Mouse (Mus musculus): Measurements from ENCODE around the gene Ncstn. TPM values are rescaled to one million over a fixed set of nuclear protein-coding genes. Genes with fewer than 3 reads are reported as not detected.
A peak's percentile ranks its signal among the peaks of the same experiment; 100 is the strongest.

Gene Ncstn
- total RNA-seq, 4 experiments from 2014 or later = 110 to 135 (median 124) TPM

DNA sequence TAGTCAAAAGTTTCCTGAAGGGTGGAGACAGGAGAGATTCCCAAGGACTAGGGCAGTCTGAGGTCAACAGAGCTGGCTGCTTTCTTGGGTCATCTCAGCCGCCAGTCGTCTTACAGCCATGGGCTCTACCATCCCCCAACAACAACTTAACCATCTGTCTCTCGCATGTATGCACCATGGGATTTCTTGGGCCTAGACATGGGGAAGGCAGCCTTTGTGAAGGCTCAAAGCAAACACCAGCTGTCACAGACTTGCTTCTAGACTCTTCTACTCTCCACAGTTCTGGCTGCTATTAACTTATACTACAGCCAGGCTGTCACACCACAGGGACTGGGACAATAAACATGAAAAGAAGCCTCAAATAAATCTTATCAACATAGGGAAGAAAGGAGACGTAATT lies 11.0 kb downstream of the Ncstn start:
- no peak for DNase-seq

DNA sequence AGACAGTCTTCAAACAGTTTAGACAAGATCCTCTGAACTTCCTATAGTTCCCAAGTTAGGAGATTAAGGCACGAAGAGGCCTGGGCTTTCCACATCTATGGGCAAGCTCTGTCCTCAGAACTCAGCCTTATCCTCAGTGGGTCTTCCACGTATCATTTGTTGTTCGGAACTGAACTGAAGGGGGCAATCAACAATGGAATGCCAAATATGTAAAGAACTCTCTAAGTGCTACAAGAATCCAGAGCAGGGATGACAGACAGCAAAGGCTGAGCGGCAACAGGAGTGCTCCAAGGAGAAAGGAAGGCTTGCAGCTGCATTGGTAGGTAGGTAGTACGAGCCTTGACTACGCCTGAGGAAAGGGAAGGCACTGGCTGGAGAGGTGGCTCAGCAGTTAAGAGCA lies 12.4 kb downstream of the Ncstn start:
- DNase-seq = no peak

DNA sequence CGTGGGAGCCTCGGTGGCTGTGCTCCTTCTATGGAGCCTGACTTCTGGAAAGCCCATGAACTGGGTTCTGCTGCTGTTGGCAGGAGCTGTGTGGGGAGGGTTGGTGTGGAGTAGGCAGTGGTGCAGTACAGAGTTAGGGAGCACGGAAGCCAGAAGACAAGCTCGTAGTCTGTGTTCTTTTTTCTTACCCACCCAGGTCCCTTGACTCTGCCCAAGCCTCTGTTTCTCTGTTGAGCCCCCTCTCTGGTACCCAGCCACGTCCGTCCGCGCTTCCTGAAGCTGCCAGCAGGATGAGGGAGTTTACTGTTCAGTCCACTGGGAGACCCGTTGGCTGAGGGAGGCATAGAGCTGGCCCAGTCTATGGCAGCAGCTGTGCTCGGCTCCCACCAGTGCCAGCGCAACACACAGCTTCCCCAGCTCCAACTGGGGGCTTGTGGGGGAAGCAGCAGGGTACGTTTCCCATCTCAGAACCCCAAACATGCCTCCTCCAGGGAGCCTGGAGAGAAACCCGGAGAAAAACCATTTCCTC lies 17.9 kb downstream of the Ncstn start:
- DNase-seq = no peak

DNA sequence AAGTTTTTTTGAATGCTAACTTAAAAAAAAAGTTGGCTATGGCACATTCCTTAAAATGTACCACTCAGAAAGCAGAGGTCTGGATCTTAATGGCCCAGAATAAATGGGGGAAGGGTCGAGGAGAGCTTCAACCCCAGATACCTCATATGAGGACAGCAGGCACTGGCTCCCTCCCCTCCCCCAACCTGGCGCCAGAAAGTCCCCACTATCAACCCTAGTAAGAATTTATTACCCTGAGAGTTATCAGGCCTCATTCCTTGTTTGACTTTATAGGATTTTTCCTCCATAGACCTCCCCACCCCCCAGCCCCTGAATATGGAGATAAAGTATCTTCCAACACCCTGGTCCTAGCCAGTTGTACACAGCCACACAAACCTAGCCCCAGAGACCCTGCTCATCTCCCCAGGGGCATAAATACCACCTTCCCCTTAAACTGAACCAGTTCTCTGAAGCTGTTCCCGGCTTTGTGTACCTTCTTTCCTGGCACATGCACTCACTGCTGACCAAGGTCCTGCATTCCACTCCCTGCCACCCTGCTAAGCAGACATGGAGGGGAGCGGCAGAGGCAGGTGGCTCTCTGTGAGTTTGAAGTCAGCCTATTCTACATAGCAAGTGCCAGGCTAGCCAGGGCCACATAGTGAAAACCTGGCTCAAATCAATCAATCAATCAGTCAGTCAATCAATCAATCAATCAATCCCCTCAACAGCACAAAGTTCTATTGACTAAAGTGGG lies 19.1 kb downstream of the Ncstn start:
- no peak for DNase-seq

DNA sequence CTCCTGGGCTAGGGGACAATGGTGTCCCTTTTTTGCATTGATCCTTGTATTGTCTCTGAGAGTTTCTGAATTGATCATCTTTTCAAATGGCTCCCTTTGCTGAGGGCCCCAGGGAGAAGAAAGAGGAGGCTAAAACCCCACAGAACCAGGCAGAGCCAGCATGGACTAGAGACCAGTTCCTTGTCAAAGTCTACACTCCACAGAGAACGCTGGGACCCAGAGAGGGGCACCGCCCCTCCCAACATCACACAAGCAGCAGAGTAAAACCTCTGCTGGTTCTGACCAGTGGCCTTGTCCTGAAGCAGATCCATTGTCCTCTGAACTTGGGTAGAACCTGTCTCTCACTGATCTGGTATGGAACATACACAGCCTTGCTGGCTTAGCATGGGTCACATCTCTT lies 20.5 kb downstream of the Ncstn start:
- DNase-seq = no peak

DNA sequence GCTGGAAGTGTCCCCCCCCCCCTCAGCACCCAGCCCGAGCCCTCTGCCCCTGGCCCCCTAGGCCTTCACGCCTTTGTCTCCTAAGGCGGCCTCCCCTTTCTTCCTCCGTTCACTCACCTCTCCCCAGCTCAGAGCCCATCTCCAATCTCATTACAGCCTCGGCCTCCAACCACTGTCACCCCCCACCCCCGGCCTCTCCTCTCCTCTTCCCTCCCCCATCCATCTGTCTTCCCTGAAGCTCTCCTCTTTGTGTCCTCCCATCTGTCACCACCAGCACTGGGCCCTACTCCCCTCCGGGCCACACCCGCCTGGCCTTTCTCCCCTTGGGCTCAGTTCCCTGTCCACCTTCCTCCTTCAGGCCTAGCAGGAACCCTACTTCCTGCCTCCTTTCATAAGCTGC lies 21.4 kb downstream of the Ncstn start:
- DNase-seq = no peak

DNA sequence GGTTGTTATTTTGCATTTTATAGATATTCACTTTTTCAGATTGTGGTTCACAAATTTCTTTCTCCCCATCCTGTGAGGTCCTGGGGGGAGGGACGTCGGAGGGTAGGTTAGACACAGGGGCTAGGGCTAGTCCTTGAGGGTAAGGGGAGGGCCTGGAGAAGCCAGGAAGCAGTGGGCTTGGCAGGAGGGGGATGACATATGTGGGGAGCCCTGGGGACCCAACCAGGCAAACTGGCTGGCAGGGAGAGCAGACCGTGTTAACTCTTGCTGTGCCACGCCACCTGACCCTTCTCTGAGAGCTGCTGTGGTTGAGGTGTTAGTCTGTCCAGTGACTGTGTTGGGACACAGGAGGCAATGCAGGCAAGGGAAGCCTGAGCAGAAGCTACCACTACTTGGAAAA lies 21.9 kb downstream of the Ncstn start:
- no peak for DNase-seq

DNA sequence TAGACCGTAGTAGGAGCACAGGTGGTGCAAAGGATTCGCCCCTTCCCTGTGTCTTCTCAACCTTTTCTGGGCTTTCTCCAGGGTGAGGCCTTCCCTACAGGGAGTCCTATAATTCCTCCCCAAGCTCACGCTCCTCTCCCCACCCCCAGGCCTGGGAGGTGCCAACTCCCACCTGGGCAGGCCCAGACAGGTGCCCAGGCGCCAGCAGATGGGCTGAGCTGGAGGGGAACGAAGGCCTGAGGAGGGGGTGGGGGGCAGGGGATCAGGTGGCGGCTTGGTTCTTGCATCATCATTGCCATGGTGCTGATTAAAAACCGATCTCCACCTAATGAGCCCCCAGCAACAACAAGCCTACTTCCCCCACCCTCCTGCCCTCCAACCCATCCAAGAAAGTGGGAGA lies 23.7 kb downstream of the Ncstn start:
- DNase-seq = no peak

DNA sequence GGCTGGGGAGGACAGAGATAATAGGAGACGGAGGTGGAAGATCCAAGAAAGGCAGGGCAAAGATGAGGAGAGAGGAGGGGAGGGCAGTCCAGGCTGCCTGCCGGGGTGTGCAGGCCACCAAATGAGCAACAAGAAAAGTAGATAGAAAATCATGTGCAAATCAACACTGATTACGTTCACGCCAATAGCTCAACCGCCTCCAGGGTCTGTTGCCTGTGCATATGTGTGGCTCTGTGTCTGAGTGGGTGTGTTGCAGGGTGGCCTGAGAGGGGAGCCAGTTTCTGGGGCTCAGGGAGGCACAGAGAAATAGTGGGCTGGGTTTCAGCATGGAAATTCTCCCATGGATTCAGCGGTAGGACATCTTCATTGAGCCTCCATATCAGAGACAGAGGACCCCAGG lies 24.3 kb downstream of the Ncstn start:
- no peak for DNase-seq

DNA sequence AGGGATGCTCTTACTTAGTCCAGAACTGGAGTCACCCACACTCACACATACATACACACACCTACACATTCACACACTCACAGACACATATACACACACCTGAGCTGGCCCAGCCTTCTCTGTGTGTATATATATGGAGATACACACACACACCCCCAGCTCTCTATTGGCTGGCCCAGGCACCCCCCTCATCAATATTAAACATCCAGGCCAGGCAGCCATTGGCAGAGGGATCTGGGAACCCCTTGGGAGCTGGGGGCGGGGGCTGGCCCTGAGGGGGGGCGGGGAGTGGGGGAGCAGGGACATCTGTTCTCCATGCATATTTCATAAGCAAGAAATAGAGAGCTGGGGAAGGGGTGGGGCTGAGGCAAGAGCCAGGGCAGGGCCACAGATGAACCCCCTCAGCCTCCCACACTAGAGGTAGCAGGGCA lies 25.1 kb downstream of the Ncstn start, which contains the start of gene Nhlh1:
TSS of gene Nhlh1 (minus strand) at position 83 of the 431 bp plus-strand sequence.
- no peak for DNase-seq

DNA sequence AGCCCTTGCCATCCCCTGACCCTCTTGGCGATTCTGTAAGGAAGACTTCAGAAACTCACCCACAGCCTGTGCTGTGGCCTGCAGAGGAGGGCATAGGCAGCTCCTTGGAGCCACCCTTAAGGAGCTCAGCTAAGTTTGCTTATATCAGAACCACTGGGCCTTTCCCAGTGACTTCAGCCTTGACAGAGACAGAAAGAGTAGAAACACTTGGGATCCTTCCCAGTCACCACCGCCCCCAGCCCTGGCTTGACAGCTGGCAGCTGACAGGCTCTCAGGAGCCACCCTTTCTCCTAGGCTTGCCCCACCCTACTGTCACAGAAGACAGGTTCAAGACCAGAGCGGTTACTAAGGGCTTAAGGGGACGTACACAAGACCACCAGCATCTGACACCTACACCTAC lies 26.3 kb downstream of the Ncstn start:
- no peak for DNase-seq

DNA sequence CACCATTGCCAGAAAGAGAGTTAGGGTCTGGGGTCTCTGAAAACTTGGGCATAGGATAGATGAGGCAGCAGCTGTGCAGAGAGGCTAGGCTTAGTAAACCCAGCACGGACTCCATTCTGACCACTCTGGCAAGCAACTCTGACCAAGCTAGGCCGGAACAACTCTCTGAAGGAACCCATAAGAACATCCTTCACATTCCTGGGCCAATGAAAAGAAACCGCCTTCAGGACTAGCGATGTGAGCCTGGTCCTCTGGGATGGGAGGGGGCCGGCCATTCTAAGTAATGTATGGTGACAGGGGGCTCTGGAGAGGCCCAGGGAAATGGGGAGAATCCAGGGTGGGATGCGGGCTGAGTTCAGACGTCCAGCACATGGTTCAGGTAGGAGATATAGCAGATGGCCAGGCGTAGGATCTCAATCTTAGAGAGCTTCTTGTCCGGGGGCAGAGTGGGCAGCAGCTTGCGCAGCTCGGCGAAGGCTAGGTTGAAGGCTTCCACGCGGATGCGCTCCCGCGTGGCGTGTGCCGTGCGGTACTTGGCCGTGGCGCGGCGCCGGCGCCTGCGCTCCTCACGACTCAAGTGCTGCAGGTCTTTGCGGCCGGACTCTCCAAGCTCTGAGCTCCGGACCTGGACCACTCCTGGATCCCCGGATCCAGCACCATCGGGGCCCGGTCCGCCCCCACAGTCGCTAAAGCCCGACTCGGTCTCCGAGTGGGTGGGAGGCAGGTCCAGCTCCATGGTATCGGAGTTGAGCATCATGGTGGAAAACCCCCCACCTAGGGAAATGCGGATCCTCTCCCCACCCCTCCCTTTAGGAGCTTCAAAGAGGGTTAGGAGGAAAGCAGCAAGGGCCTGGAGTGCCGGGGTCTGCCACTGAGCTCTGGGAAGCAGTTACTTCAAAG lies 28.8 kb downstream of the Ncstn start:
- no peak for DNase-seq

DNA sequence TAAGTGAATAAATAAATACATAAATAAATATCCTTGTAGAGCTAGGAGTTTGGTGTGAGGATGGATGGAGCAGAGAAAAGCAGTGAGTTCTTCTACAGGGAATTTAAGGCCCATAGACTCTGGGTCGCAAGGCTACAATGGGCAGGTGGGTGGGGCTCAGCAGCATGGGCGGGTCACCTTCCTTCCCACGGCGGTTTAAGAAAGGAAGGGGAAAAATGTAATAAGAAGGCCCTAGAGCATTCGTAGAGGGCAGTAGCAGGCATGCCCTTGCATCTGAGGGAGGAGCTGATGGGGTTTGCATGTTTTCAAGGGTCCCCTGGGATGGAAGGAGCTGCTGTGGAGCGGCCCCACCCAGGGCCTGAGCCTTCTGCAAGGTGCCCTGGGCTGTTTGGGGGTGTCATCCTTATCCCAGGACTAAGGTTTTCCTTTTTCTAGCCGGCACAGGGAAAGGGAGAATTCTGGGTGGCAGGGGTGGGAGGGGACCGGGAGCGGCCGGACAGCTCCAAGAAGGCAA lies 29.8 kb downstream of the Ncstn start:
- DNase-seq = no peak

DNA sequence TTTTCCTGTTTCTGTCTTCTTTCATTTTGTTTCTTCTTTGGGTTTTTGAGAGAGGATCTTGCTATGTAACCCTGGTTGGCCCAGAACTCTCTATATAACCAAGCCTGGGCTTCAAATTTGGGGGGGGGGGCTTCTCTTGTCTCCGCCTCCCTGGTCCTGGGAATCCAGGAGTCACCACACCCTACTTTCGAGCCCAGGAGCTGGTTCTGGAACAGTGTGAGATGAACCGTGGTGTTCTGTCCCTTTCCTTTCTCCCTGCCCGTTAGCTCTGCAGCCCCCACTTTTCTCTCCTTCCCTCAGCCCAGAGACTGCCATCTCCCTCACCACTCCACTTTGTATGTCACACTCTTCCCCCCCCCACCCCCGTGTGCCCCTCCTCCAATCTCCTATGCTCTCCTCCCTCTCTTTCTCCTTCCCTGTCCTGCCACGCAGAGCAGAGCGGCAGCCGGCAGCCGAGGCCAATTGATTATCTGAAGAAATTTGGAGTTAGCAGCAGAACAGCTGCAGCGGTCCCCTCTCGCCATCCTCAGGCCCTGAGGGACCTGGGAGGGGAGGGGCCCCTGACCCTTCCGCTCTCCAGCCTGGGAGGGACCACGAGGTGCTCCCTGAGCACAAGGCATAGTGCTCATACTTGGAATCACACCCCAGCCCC lies 33.3 kb downstream of the Ncstn start:
- no peak for DNase-seq

DNA sequence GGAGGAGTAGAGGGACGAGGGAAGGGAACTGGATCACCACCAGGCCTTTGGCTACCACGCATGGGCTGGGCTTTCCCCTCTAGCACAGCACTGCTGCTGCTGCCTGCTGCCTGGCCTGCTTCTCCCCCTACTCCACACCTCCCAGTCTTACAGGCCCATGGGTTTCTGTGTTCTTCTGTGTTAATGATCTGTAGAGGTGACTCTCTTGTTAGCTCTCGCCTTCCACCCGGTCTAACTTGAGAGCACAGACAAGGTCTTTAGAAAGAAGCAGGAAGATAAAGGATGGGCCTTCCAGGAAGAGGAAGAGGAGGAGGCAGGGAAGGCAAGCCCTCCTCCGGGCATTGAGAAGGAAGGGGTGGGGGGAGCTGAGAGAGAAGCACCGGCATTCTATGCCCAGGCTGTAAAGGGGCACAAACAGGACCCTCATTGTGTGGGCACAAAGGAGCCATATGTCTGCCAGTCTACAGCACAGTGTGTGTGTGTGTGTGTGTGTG lies 34.3 kb downstream of the Ncstn start:
- DNase-seq = no peak

DNA sequence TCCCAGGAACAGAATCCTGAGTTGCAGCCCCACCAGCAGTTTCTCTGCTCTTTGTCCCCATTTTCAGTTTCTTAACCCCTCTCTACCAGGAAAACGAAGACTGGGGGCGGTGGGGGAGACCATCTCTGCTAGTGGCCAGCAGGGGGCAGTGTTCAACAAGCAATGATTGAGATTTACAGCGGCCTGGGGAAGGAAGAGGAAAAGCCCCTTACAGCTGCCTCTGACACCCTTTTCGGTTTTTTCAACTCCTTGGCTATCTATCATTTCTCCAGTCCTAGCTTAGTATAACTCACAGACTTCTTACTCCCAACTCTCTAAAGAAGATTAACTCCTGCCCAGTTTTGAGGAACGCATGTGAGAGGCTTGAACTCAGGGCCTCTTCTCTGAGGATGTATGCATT lies 35.7 kb downstream of the Ncstn start:
- DNase-seq = no peak

DNA sequence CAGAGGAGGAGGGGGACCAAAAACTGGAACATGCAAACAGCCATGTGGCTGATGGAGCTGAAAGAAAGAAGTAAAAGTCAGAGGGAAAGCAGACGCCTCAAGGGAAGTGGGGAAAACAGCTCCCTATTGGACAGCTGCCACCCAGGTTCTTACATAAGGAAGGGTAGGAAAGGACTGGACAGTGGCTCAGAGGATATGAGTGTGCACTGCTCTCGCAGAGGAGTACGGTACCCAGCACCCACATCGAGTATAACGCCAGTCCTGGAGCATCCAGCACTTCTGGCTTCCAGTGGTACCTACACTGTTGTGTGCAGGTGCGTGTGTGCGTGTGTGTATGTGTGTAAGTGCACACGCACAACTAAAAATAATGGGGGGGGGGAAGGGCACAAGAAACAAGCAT lies 36.2 kb downstream of the Ncstn start:
- no peak for DNase-seq

DNA sequence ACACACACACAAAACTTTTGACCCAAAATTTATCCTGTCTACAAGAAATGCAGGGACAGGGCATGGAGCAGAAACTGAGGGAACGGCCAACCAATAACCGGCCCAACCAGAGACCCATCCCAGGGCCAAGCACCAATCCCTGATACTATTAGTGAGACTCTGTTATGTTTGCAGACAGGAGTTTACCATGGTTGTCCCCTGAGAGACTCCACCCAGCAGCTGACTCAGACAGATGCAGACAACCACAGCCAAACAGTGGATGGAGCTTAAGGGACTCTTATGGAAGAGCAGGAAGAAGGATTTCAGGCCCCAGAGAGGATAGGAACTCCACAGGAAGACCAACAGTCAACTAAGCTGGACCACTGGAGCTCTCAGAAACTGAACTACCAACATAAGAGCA lies 52.7 kb downstream of the Ncstn start:
- no peak for DNase-seq

DNA sequence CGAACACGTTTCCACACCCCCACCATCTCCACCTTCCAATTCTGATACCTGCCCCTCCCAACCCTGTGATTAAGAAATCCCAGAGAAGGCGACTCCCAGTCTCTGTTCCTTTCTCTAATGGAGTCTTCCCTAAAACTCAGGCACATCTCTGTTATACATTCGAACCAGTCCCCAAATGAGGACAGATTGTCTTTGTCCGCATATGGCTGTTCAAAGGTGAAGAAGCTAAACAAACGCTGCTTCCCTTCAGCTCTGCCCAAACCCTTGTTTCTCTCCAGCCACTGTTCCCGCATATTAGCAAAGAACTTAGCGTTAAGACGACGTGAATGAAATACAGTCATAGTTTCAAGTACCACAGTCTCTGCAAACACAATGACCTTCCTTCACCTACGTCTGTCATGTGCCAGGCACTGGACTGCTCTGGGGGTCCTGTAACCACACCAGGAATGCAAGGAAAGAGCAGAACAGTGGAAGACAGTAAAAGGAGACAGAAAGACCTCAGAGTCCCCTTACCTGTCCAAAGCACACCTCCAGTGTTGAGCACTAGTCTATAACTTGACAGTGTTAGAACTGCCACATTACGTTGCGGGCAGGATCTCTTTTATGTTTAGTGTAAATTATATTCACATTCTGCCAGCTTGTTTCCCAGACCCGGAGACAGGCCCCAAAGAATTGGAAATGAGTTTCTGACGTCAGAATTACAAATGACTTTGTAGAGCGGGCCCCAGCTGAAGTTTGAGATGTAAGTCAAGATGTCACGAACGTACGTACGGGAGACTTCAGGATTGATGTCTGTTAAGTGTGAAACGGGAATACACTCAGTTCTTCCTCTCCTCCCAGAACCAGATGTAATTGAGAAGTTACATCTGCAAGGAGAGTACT lies 54.0 kb downstream of the Ncstn start, which contains the start of gene Vangl2:
TSS of gene Vangl2 (minus strand) at position 51 of the 882 bp plus-strand sequence.
- no peak for DNase-seq

DNA sequence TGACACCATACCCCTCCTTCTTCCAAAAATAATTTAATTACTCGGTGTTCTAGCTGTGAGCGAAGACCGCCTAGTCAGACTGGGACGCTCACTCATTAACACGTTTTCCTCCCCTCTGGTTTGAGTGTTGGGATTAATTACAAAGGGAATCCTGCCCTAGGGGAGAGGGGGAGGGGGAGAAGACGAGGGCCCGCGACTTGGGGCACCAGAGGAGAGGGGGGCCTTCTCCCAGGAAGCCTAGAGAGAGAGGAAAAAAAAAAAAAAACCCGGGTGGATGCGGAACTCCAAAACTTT lies 54.8 kb downstream of the Ncstn start:
- no peak for DNase-seq

DNA sequence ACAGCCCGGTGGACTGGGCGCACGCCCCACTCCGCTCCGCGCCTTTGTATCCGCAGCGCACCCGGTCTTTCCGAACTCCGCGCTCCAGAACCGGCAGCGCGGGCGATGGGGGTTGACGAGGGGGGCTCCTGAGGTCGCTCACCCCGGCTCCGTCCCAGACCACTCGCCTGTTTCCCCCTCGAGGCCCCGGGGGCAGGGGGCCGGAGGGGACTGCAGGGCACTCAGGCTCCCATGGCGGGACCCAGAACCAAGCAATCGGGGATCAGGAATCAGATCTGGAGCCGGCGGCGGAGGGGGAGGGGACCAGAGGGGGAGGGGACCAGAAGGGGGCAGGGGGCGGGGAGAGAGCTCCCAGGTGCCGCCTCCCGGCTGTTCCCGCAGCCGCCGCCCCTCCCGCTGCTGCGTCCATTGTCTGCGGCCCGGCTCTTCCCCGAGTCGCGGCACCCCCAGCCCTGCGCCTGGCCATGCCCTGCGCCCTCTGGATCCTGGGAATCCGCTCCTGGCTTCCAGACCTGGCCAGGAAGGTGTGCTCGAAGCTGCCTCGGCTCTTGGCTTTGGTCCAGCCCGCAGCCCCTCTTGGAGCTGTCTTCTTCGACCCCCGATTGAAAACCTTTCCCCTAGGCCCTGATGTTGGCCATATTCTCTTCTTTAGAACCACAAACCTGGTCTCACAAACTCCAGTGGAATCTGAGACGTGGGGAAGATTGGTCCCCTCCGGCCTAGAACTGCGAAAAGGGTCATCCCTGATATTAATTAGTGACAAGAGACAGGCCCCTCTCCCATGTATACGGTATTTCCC lies 55.4 kb downstream of the Ncstn start:
- peak; percentile 52 for DNase-seq
